Mouse (Mus musculus) lung, postnatal 0 days (tissue): ENCODE data around the gene Serpina3b. TPM values are rescaled to one million over a fixed set of nuclear protein-coding genes. Genes with fewer than 3 reads are reported as not detected.

Experiments used
- ATAC-seq: fragments of 200-750 bp; cut with Nextera tagmentation; 2 replicates; pipeline ENCODE4 v1.8.0; 2017; ENCODE audit warnings: moderate library complexity
- DNase-seq: peaks from one replicate; pipeline ENCODE4 v3.0.0-alpha.2; 2016; ENCODE audit warnings: low spot score
- H3K27ac ChIP-seq: fragments of 300-500 bp; sonication (generic); 2 replicates; pipeline ENCODE4 v1.5.1; 2014; ENCODE audit warnings: antibody characterized with exemption, mild to moderate bottlenecking, low read length, mixed read lengths
- H3K27me3 ChIP-seq: fragments of 300-500 bp; sonication (generic); replicated peaks from 2 replicates; pipeline ENCODE4 v1.6.1; 2014; ENCODE audit warnings: low read length, mixed read lengths; ENCODE audit not compliant: insufficient read depth
- H3K36me3 ChIP-seq: fragments of 300-500 bp; sonication (generic); 2 replicates; pipeline ENCODE4 v1.6.1; 2014; ENCODE audit warnings: low read length, mixed read lengths; ENCODE audit not compliant: insufficient read depth
- H3K4me1 ChIP-seq: fragments of 300-500 bp; sonication (generic); 2 replicates; pipeline ENCODE4 v1.6.1; 2014; ENCODE audit warnings: antibody characterized with exemption, low read depth, low read length, mixed read lengths; ENCODE audit not compliant: insufficient read depth
- H3K4me2 ChIP-seq: fragments of 300-500 bp; sonication (generic); replicated peaks from 2 replicates; pipeline ENCODE4 v1.6.1; 2014; ENCODE audit warnings: low read depth, mild to moderate bottlenecking, low read length, moderate library complexity, mixed read lengths
- H3K4me3 ChIP-seq: fragments of 300-500 bp; sonication (generic); 2 replicates; pipeline ENCODE4 v1.5.1; 2014; ENCODE audit warnings: low read depth, low read length
- H3K9ac ChIP-seq: fragments of 300-500 bp; sonication (generic); replicated peaks from 2 replicates; pipeline ENCODE4 v1.6.1; 2014; ENCODE audit warnings: low read depth, mild to moderate bottlenecking
- H3K9me3 ChIP-seq: fragments of 300-500 bp; sonication (generic); 2 replicates; pipeline ENCODE4 v1.6.1; 2016; ENCODE audit warnings: low read length, mixed read lengths
- CTCF ChIP-seq: IDR thresholded peaks from 2 replicates; pipeline ENCODE4 v1.5.1; 2016; ENCODE audit warnings: antibody characterized with exemption, mild to moderate bottlenecking
- EP300 ChIP-seq: IDR thresholded peaks from 2 replicates; pipeline ENCODE4 v1.6.1; 2016; ENCODE audit warnings: antibody characterized with exemption, mild to moderate bottlenecking, control low read depth
- WGBS: fragments of 180-500 bp; shearing (Covaris S2); extraction: QIAGEN DNeasy Blood & Tissue Kit; methylation state at CpG from one replicate; pipeline ENCODE4 v1.1.7; 2014; 5-methylcytosine and 5-hydroxymethylcytosine counted together
- polyA plus RNA-seq: library from polyadenylated mRNA; unstranded; fragments of >200 nt; fragmentation: Nextera tagmentation; extraction: Ambion mirVana; gene quantifications from 2 replicates; pipeline ENCODE4 v1.2.1, GENCODE M21; 2015

The Serpina3b gene
- polyA plus RNA-seq, 1 experiment from 2014 or later: not detected

GRCm38 (mm10) chr12:104114921-104115579 lies 12.7 kb upstream of the Serpina3b start:
- no peak for DNase-seq

GRCm38 (mm10) chr12:104123097-104123496 lies 4.7 kb upstream of the Serpina3b start:
- H3K9me3 ChIP-seq: no peaks in the 10 kb centered on the region
- H3K4me2 ChIP-seq: no peak overlapping the region
- H3K9ac ChIP-seq: no peak overlapping the region
- no peaks in the 10 kb centered on the region for H3K27me3 ChIP-seq
- H3K27ac ChIP-seq: no peak overlapping the region
- DNase-seq (no peak), ATAC-seq (no peak)
- no peaks in the 10 kb centered on the region for H3K36me3 ChIP-seq
- H3K4me1 ChIP-seq: no peaks in the 10 kb centered on the region
- no peak overlapping the region for H3K4me3 ChIP-seq
- TF ChIP-seq CTCF (no peak), EP300 (no peak)
- WGBS: 76% methylated on average over 1 of the region's 1 CpGs

More at GRCm38 (mm10) chr12:104114921-104115579, 12.7 kb upstream of the Serpina3b start:
- no peaks in the 10 kb centered on the region for H3K4me1 ChIP-seq
- no peaks in the 10 kb centered on the region for H3K9me3 ChIP-seq
- H3K9ac ChIP-seq: no peak overlapping the region
- WGBS: 25% methylated on average over 3 of the region's 3 CpGs
- H3K27ac ChIP-seq: no peak overlapping the region
- no peaks in the 10 kb centered on the region for H3K27me3 ChIP-seq
- H3K36me3 ChIP-seq: no peaks in the 10 kb centered on the region
- no peak for ATAC-seq
- TF ChIP-seq EP300 (no peak), CTCF (no peak)
- H3K4me3 ChIP-seq: no peak overlapping the region
- H3K4me2 ChIP-seq: no peak overlapping the region

GRCm38 (mm10) chr12:104123996-104124395 lies 3.8 kb upstream of the Serpina3b start:
- H3K9me3 ChIP-seq: no peaks in the 10 kb centered on the region
- no peak overlapping the region for H3K4me2 ChIP-seq
- no peak for DNase-seq
- H3K36me3 ChIP-seq: no peaks in the 10 kb centered on the region
- H3K4me3 ChIP-seq: no peak overlapping the region
- no peak for ATAC-seq
- H3K9ac ChIP-seq: no peak overlapping the region
- 72% methylated on average over 2 of the region's 2 CpGs for WGBS
- H3K27me3 ChIP-seq: no peaks in the 10 kb centered on the region
- H3K27ac ChIP-seq: no peak overlapping the region
- TF ChIP-seq CTCF: no peak
- no peak for TF ChIP-seq EP300
- H3K4me1 ChIP-seq: no peaks in the 10 kb centered on the region

GRCm38 (mm10) chr12:104125021-104125560 lies 2.7 kb upstream of the Serpina3b start:
- Histone ChIP-seq H3K36me3 (no peaks in the 10 kb centered on the region), H3K4me1 (no peaks in the 10 kb centered on the region), H3K4me3 (no peak overlapping the region), H3K9ac (no peak overlapping the region), H3K4me2 (no peak overlapping the region), H3K27me3 (no peaks in the 10 kb centered on the region), H3K9me3 (no peaks in the 10 kb centered on the region), H3K27ac (no peak overlapping the region)
- 78% methylated on average over 5 of the region's 5 CpGs for WGBS
- ATAC-seq (no peak), DNase-seq (no peak)
- no peak for TF ChIP-seq EP300
- TF ChIP-seq CTCF: no peak

- Histone ChIP-seq H3K9ac (no peak overlapping the region), H3K27ac (no peak overlapping the region), H3K9me3 (no peaks in the 10 kb centered on the region), H3K4me1 (no peaks in the 10 kb centered on the region), H3K4me2 (no peak overlapping the region), H3K36me3 (no peaks in the 10 kb centered on the region), H3K27me3 (no peaks in the 10 kb centered on the region), H3K4me3 (no peak overlapping the region)
- DNase-seq (peak; percentile 52), ATAC-seq (no peak)
- TF ChIP-seq EP300 (no peak), CTCF (no peak)
These were observed 3.2 kb downstream of the Serpina3b start for GRCm38 (mm10) chr12:104131041-104131440.

- Histone ChIP-seq H3K4me2 (no peak overlapping the region), H3K36me3 (no peaks in the 10 kb centered on the region), H3K4me3 (no peak overlapping the region), H3K4me1 (no peaks in the 10 kb centered on the region), H3K27me3 (no peaks in the 10 kb centered on the region), H3K9ac (no peak overlapping the region), H3K27ac (no peak overlapping the region), H3K9me3 (no peaks in the 10 kb centered on the region)
- DNase-seq (no peak), ATAC-seq (no peak)
- TF ChIP-seq EP300 (no peak), CTCF (no peak)
- 76% methylated on average over 2 of the region's 2 CpGs for WGBS
These were observed 10.4 kb downstream of the Serpina3b start for GRCm38 (mm10) chr12:104138216-104138615.
